Comparison of ENCODE assay signal across 31 mouse cellular contexts in genomic region chr11:59187706-59188105, GRCm38 (mm10). TPM values are rescaled to one million over a fixed set of nuclear protein-coding genes. Genes with fewer than 3 reads are reported as not detected.
DNase-seq lines count a peak whose midpoint lies in the region; ATAC-seq and TF ChIP-seq lines count a peak whose summit lies in the region.
"Had no signal": no experiment of that assay in that cellular context is flagged by ENCODE, and none has a peak within 500 bp of the region (broad histone marks: within the 10 kb centered on the region; RNA-seq: fewer than 3 reads in every experiment).

No protein-coding gene starts in this region.

- H3K4me1 ChIP-seq in midbrain, embryonic 13.5 days (replicated peaks) = peaks cover 30% of the 10 kb centered on the region
- H3K4me1 ChIP-seq in midbrain, embryonic 10.5 days = peaks cover 24% of the 10 kb centered on the region
- H3K4me1 ChIP-seq in intestine, embryonic 14.5 days (replicated peaks; ENCODE audit: control insufficient read depth, insufficient read depth, low read length) = peaks cover 14% of the 10 kb centered on the region
- H3K4me1 ChIP-seq in intestine, postnatal 0 days (replicated peaks; ENCODE audit: control insufficient read depth, insufficient read depth, low read length) = peaks cover 10% of the 10 kb centered on the region; the same call in 1 of the 2 replicates
- H3K4me1 ChIP-seq in stomach, postnatal 0 days (replicated peaks; ENCODE audit: control insufficient read depth, insufficient read depth) = peaks cover 9% of the 10 kb centered on the region
- peaks cover 12% of the 10 kb centered on the region for H3K4me1 ChIP-seq in forebrain, embryonic 12.5 days

- H3K9ac ChIP-seq in midbrain, embryonic 13.5 days (replicated peaks) = 0 out of 2 replicates have a peak overlapping the region, but pooled peaks have one; percentile 11
- no peak overlapping the region for H3K9ac ChIP-seq in intestine, embryonic 14.5 days (ENCODE audit: low read length)
- no peak overlapping the region for H3K9ac ChIP-seq in intestine, postnatal 0 days (ENCODE audit: low read depth, low read length)
- no peak overlapping the region for H3K9ac ChIP-seq in stomach, postnatal 0 days (ENCODE audit: low read length)
- H3K9ac ChIP-seq in forebrain, embryonic 12.5 days = no peak overlapping the region
- H3K9ac ChIP-seq: forebrain, postnatal 0 days; kidney, embryonic 15.5 days; stomach, embryonic 15.5 days had no signal

- no peak overlapping the region for H3K4me2 ChIP-seq in midbrain, embryonic 13.5 days (replicated peaks)
- no peak overlapping the region for H3K4me2 ChIP-seq in intestine, embryonic 14.5 days (ENCODE audit: low read length)
- H3K4me2 ChIP-seq in intestine, postnatal 0 days (replicated peaks; ENCODE audit: low read depth) = no peak overlapping the region
- no peak overlapping the region for H3K4me2 ChIP-seq in stomach, postnatal 0 days (replicated peaks; ENCODE audit: low read depth)
- no peak overlapping the region for H3K4me2 ChIP-seq in forebrain, embryonic 12.5 days
- H3K4me2 ChIP-seq: kidney, embryonic 15.5 days; liver, embryonic 11.5 days; stomach, embryonic 15.5 days had no signal

- no peak for TF ChIP-seq EP300 in stomach, postnatal 0 days (optimal IDR thresholded peaks at IDR 0.05)

- no peak overlapping the region for H3K27ac ChIP-seq in midbrain, embryonic 13.5 days
- no peak overlapping the region for H3K27ac ChIP-seq in midbrain, embryonic 10.5 days (replicated peaks)
- no peak overlapping the region for H3K27ac ChIP-seq in intestine, embryonic 14.5 days (ENCODE audit: low read depth)
- no peak overlapping the region; the same call in 1 of the 2 replicates for H3K27ac ChIP-seq in intestine, postnatal 0 days (ENCODE audit: low read depth, low read length)
- peak overlapping the region; percentile 18; the same call in 1 of the 2 replicates for H3K27ac ChIP-seq in stomach, postnatal 0 days (replicated peaks)
- H3K27ac ChIP-seq in forebrain, embryonic 12.5 days = no peak overlapping the region
- H3K27ac ChIP-seq: hindbrain, embryonic 10.5 days; hindbrain, postnatal 0 days; kidney, embryonic 15.5 days; layer of hippocampus, adult 2 months; stomach, embryonic 15.5 days had no signal

- no peak overlapping the region for H3K4me3 ChIP-seq in midbrain, embryonic 13.5 days (replicated peaks)
- no peak overlapping the region for H3K4me3 ChIP-seq in midbrain, embryonic 10.5 days
- H3K4me3 ChIP-seq in intestine, embryonic 14.5 days (ENCODE audit: low read depth, low read length) = no peak overlapping the region
- no peak overlapping the region for H3K4me3 ChIP-seq in intestine, postnatal 0 days (ENCODE audit: low read depth, low read length)
- no peak overlapping the region for H3K4me3 ChIP-seq in stomach, postnatal 0 days (ENCODE audit: low read depth, low read length)
- H3K4me3 ChIP-seq in forebrain, embryonic 12.5 days (replicated peaks) = no peak overlapping the region
- H3K4me3 ChIP-seq: erythroblast, embryonic 14.5 days; hindbrain, embryonic 10.5 days; kidney, embryonic 15.5 days; layer of hippocampus, adult 2 months; megakaryocyte, embryonic 14.5 days; stomach, embryonic 15.5 days had no signal

- TF ChIP-seq CTCF in intestine, postnatal 0 days (IDR thresholded peaks at IDR 0.05; ENCODE audit: low read depth) = no peak
- TF ChIP-seq CTCF in stomach, postnatal 0 days (IDR thresholded peaks at IDR 0.05; ENCODE audit: low read depth) = no peak

- H3K36me3 ChIP-seq in midbrain, embryonic 13.5 days = peaks cover 44% of the 10 kb centered on the region
- peaks cover 45% of the 10 kb centered on the region for H3K36me3 ChIP-seq in midbrain, embryonic 10.5 days
- H3K36me3 ChIP-seq in intestine, embryonic 14.5 days (ENCODE audit: control insufficient read depth, insufficient read depth, low read length) = peaks cover 28% of the 10 kb centered on the region
- H3K36me3 ChIP-seq in intestine, postnatal 0 days (ENCODE audit: control insufficient read depth, insufficient read depth) = peaks cover 29% of the 10 kb centered on the region
- peaks cover 13% of the 10 kb centered on the region for H3K36me3 ChIP-seq in stomach, postnatal 0 days (ENCODE audit: control insufficient read depth, insufficient read depth, low read length)
- H3K36me3 ChIP-seq in forebrain, embryonic 12.5 days (replicated peaks) = peaks cover 31% of the 10 kb centered on the region

- 88% methylated on average over 6 of the region's 6 CpGs for whole genome bisulfite sequencing in midbrain, embryonic 13.5 days
- WGBS in midbrain, embryonic 10.5 days = 86% methylated on average over 6 of the region's 6 CpGs
- WGBS in intestine, embryonic 14.5 days = 55% methylated on average over 6 of the region's 6 CpGs
- 28% methylated on average over 6 of the region's 6 CpGs for WGBS in intestine, postnatal 0 days
- WGBS in stomach, postnatal 0 days = 58% methylated on average over 6 of the region's 6 CpGs
- 91% methylated on average over 6 of the region's 6 CpGs for WGBS in forebrain, embryonic 12.5 days

- no peaks in the 10 kb centered on the region for H3K9me3 ChIP-seq in midbrain, embryonic 13.5 days
- no peaks in the 10 kb centered on the region for H3K9me3 ChIP-seq in midbrain, embryonic 10.5 days (replicated peaks)
- no peaks in the 10 kb centered on the region for H3K9me3 ChIP-seq in intestine, embryonic 14.5 days (ENCODE audit: control insufficient read depth, low read length)
- no peaks in the 10 kb centered on the region for H3K9me3 ChIP-seq in intestine, postnatal 0 days (ENCODE audit: control insufficient read depth)
- no peaks in the 10 kb centered on the region for H3K9me3 ChIP-seq in stomach, postnatal 0 days (ENCODE audit: control insufficient read depth, low read length)
- no peaks in the 10 kb centered on the region for H3K9me3 ChIP-seq in forebrain, embryonic 12.5 days
- H3K9me3 ChIP-seq: hindbrain, embryonic 10.5 days; kidney, embryonic 15.5 days; megakaryocyte, embryonic 14.5 days; stomach, embryonic 15.5 days had no signal

- no peaks in the 10 kb centered on the region for H3K27me3 ChIP-seq in midbrain, embryonic 13.5 days
- no peaks in the 10 kb centered on the region for H3K27me3 ChIP-seq in midbrain, embryonic 10.5 days (ENCODE audit: low read depth, poor library complexity, severe bottlenecking)
- no peaks in the 10 kb centered on the region for H3K27me3 ChIP-seq in intestine, embryonic 14.5 days (replicated peaks; ENCODE audit: control insufficient read depth, insufficient read depth, low read length)
- no peaks in the 10 kb centered on the region for H3K27me3 ChIP-seq in intestine, postnatal 0 days (replicated peaks; ENCODE audit: control insufficient read depth, insufficient read depth, low read length)
- H3K27me3 ChIP-seq in stomach, postnatal 0 days (ENCODE audit: control insufficient read depth, insufficient read depth, low read length) = no peaks in the 10 kb centered on the region
- no peaks in the 10 kb centered on the region for H3K27me3 ChIP-seq in forebrain, embryonic 12.5 days
- H3K27me3 ChIP-seq: kidney, embryonic 15.5 days; stomach, embryonic 15.5 days had no signal

- ATAC-seq in midbrain, embryonic 13.5 days = no peak
- peak; percentile 16; the same call in 1 of the 2 replicates for ATAC-seq in intestine, embryonic 14.5 days (replicated peaks; ENCODE audit: low FRiP score, low TSS enrichment, low read depth)
- peak; percentile 29; the same call in 1 of the 2 replicates for ATAC-seq in intestine, postnatal 0 days
- ATAC-seq in stomach, postnatal 0 days (ENCODE audit: low FRiP score, low TSS enrichment) = peak; percentile 12
- no peak for ATAC-seq in forebrain, embryonic 12.5 days (ENCODE audit: low FRiP score)
- ATAC-seq: CD4-positive, CD25-positive, alpha-beta regulatory T cell, adult 4 months; forebrain, postnatal 0 days; hindbrain, postnatal 0 days; lung, postnatal 0 days had no signal

- DNase-seq in midbrain, embryonic 10.5 days (ENCODE audit: low spot score) = no peak
- DNase-seq in intestine, embryonic 14.5 days (ENCODE audit: low spot score) = peak; percentile 54
- peak; percentile 40 for DNase-seq in stomach, postnatal 0 days (ENCODE audit: low spot score)
- DNase-seq in cerebellum, adult 9-11 months = no peak
- DNase-seq: adrenal gland, postnatal 25 days; cerebellum, adult 18-20 months; cerebellum, postnatal 14 days; forebrain, postnatal 0 days; gastrocnemius, postnatal 14 days; heart, postnatal 14 days; kidney, adult 18-20 months; kidney, postnatal 36 days; lung, adult 18-20 months; lung, postnatal 4 days; midbrain, embryonic 14.5 days; right cerebral cortex, postnatal 14 days; thymus, adult 2 months; thymus, postnatal 4 days had no signal

RNA-seq across cellular contexts. Expression of gene Guk1, which starts 4.3 kb away (rescaled TPM):
- 155 and 159 TPM in 2 replicates for polyA plus RNA-seq in midbrain, embryonic 13.5 days (2015; fragmentation: Nextera tagmentation; extraction: Ambion mirVana)
- 98.5 and 115 TPM in 2 replicates for polyA plus RNA-seq in midbrain, embryonic 10.5 days (2016; fragmentation: Nextera tagmentation; extraction: Ambion mirVana)
- polyA plus RNA-seq in intestine, embryonic 14.5 days (2014; fragmentation: Nextera tagmentation; extraction: Ambion mirVana) = 142 and 143 TPM in 2 replicates
- 110 and 119 TPM in 2 replicates for polyA plus RNA-seq in intestine, postnatal 0 days (2015; fragmentation: Nextera tagmentation; extraction: Ambion mirVana)
- polyA plus RNA-seq in stomach, postnatal 0 days (2015; fragmentation: Nextera tagmentation; extraction: Ambion mirVana) = 176 and 182 TPM in 2 replicates
- polyA plus RNA-seq in forebrain, embryonic 12.5 days (2016; fragmentation: Nextera tagmentation; extraction: Ambion mirVana) = 83.4 and 95.5 TPM in 2 replicates

RNA-seq across cellular contexts. Expression of gene Gjc2, which starts 4.7 kb away (rescaled TPM):
- 0.35 TPM in 1 of 2 replicates, not detected in the other for polyA plus RNA-seq in midbrain, embryonic 13.5 days (2015; fragmentation: Nextera tagmentation; extraction: Ambion mirVana)
- not detected in 2 replicates for polyA plus RNA-seq in midbrain, embryonic 10.5 days (2016; fragmentation: Nextera tagmentation; extraction: Ambion mirVana)
- 0.42 and 0.55 TPM in 2 replicates for polyA plus RNA-seq in intestine, embryonic 14.5 days (2014; fragmentation: Nextera tagmentation; extraction: Ambion mirVana)
- 2.2 and 2.3 TPM in 2 replicates for polyA plus RNA-seq in intestine, postnatal 0 days (2015; fragmentation: Nextera tagmentation; extraction: Ambion mirVana)
- 2.1 and 2.4 TPM in 2 replicates for polyA plus RNA-seq in stomach, postnatal 0 days (2015; fragmentation: Nextera tagmentation; extraction: Ambion mirVana)
- polyA plus RNA-seq in forebrain, embryonic 12.5 days (2016; fragmentation: Nextera tagmentation; extraction: Ambion mirVana) = 0.09 and 0.26 TPM in 2 replicates
- polyA plus RNA-seq: CD4-positive, CD25-positive, alpha-beta regulatory T cell, adult 4 months had no signal

RNA-seq across cellular contexts. Expression of gene Mrpl55, which starts 14.6 kb away (rescaled TPM):
- polyA plus RNA-seq in midbrain, embryonic 13.5 days (2015; fragmentation: Nextera tagmentation; extraction: Ambion mirVana) = 95.9 and 96.5 TPM in 2 replicates
- 116 and 131 TPM in 2 replicates for polyA plus RNA-seq in midbrain, embryonic 10.5 days (2016; fragmentation: Nextera tagmentation; extraction: Ambion mirVana)
- polyA plus RNA-seq in intestine, embryonic 14.5 days (2014; fragmentation: Nextera tagmentation; extraction: Ambion mirVana) = 107 and 117 TPM in 2 replicates
- 87.1 and 96.5 TPM in 2 replicates for polyA plus RNA-seq in intestine, postnatal 0 days (2015; fragmentation: Nextera tagmentation; extraction: Ambion mirVana)
- polyA plus RNA-seq in stomach, postnatal 0 days (2015; fragmentation: Nextera tagmentation; extraction: Ambion mirVana) = 90.3 and 90.9 TPM in 2 replicates
- 88.9 and 93.6 TPM in 2 replicates for polyA plus RNA-seq in forebrain, embryonic 12.5 days (2016; fragmentation: Nextera tagmentation; extraction: Ambion mirVana)

RNA-seq across cellular contexts. Expression of gene 2310033P09Rik, which starts 20.4 kb away (rescaled TPM):
- 32.5 and 32.6 TPM in 2 replicates for polyA plus RNA-seq in midbrain, embryonic 13.5 days (2015; fragmentation: Nextera tagmentation; extraction: Ambion mirVana)
- 46.8 and 52.2 TPM in 2 replicates for polyA plus RNA-seq in midbrain, embryonic 10.5 days (2016; fragmentation: Nextera tagmentation; extraction: Ambion mirVana)
- polyA plus RNA-seq in intestine, embryonic 14.5 days (2014; fragmentation: Nextera tagmentation; extraction: Ambion mirVana) = 29.9 and 33.5 TPM in 2 replicates
- 24.1 and 30.6 TPM in 2 replicates for polyA plus RNA-seq in intestine, postnatal 0 days (2015; fragmentation: Nextera tagmentation; extraction: Ambion mirVana)
- 21.3 and 21.5 TPM in 2 replicates for polyA plus RNA-seq in stomach, postnatal 0 days (2015; fragmentation: Nextera tagmentation; extraction: Ambion mirVana)
- polyA plus RNA-seq in forebrain, embryonic 12.5 days (2016; fragmentation: Nextera tagmentation; extraction: Ambion mirVana) = 36.2 and 38.4 TPM in 2 replicates

RNA-seq across cellular contexts. Expression of gene Iba57, which starts 24.2 kb away (rescaled TPM):
- polyA plus RNA-seq in midbrain, embryonic 13.5 days (2015; fragmentation: Nextera tagmentation; extraction: Ambion mirVana) = 7.2 and 7.6 TPM in 2 replicates
- polyA plus RNA-seq in midbrain, embryonic 10.5 days (2016; fragmentation: Nextera tagmentation; extraction: Ambion mirVana) = 5.2 and 5.4 TPM in 2 replicates
- 2.4 and 3.1 TPM in 2 replicates for polyA plus RNA-seq in intestine, embryonic 14.5 days (2014; fragmentation: Nextera tagmentation; extraction: Ambion mirVana)
- 3.4 and 4.1 TPM in 2 replicates for polyA plus RNA-seq in intestine, postnatal 0 days (2015; fragmentation: Nextera tagmentation; extraction: Ambion mirVana)
- 5.5 and 5.9 TPM in 2 replicates for polyA plus RNA-seq in stomach, postnatal 0 days (2015; fragmentation: Nextera tagmentation; extraction: Ambion mirVana)
- polyA plus RNA-seq in forebrain, embryonic 12.5 days (2016; fragmentation: Nextera tagmentation; extraction: Ambion mirVana) = 5.9 and 6.6 TPM in 2 replicates

Comparison
In these comparisons a context has a peak if more than half of its experiments do, and no peak if none do; other contexts are left out.
1. ATAC-seq: peak in intestine, embryonic 14.5 days (single experiment), intestine, postnatal 0 days (single experiment) and stomach, postnatal 0 days (single experiment); none in midbrain, embryonic 13.5 days (single experiment) and forebrain, embryonic 12.5 days (single experiment).
2. DNase-seq: peak in intestine, embryonic 14.5 days (single experiment) and stomach, postnatal 0 days (single experiment); none in midbrain, embryonic 10.5 days (single experiment) and cerebellum, adult 9-11 months (single experiment).